Mouse (Mus musculus): ENCODE measurements around the gene Mfsd14a.
"Not testable (repeated sequence)": the region's sequence is repeated elsewhere in the genome, so short reads cannot be mapped to it uniquely, and the experiment has no call there.

Mfsd14a gene

DNA sequence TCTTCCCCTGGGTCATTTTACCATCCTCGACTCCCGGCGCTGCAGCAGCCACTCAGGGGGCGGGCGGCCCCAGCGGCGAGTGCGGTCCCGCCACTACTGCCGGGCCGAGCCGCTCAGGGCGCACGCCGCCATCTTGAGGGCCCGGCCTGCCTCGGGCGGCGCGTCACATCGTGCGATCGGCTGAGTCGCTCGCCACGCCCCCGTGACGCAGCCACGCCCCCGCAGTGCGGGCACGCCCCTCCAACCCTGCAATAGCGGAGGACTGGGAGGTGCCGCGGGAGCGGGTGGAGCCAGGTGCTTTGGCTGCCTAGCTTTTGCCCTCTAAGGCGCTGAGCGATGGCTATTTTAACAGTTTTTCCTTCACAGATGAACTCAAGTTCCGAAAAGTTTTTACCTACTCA, at the start of gene Mfsd14a:
Gene Mfsd14a (minus strand): TSS at position 215 of the 401 bp plus-strand sequence.
- in situ Hi-C loops (cut with MboI) = no loop called here

DNA sequence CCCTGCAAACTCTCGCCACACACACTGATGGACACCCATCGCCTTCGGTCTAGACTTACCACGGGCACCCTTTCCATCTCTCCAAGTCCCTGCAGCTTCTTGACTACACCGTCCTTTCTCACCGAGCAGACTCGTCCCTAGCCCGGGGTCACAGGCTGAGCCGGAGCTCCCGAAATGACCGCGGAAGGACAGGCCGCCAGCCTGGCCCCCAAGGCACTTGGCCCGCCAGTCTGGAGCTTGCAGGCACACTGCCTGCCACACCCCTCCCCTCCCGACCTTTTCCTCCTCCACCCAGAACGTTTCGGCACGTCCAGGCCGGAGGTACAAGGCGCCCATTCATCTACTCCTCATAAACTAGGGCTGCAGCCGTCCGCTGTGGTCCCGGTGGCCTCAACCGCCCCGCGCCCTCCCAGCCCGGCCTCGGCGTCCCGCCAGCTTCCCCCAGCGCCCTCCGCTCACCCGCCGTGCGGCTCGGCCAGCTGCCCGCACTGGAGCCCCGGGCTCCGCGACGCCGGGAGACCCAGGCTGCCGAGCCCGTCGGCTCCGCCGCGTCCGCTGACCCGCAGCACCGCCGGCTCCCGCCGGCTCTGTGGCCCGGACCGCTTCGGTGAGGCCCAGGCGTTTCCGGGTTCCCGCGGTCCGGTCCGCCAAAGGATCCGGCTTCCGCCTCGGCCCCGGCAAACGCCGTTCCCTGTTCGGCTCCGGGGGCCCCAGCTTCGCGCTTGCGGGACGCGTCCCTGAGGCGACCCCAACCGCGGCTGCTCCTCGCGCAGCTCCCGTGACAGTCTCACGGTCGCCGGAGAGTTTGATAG, 49.4 kb upstream of the Mfsd14a start:
- in situ Hi-C loops (cut with MboI) = no loop called here

DNA sequence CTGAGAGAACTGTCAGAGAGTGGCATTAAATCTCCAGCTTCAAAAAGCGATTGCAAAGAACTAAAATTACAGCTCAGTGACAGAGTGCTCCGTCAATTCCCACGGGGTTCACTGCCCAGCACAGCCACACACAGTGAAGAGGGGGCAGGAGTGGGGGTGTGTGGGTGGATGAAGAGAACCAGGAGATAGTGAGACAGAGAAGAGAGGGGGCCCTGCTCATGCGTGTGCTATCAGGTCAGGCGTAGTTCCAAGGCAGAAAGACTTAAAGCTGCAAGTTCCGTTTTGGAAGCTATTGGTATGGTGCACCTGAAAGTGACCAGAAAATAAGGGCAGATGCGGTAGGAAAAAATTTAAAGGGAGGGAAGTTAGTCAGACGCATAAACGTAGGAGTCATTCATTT, 48.5 kb upstream of the Mfsd14a start:
- in situ Hi-C loops (cut with MboI) = no loop called here

DNA sequence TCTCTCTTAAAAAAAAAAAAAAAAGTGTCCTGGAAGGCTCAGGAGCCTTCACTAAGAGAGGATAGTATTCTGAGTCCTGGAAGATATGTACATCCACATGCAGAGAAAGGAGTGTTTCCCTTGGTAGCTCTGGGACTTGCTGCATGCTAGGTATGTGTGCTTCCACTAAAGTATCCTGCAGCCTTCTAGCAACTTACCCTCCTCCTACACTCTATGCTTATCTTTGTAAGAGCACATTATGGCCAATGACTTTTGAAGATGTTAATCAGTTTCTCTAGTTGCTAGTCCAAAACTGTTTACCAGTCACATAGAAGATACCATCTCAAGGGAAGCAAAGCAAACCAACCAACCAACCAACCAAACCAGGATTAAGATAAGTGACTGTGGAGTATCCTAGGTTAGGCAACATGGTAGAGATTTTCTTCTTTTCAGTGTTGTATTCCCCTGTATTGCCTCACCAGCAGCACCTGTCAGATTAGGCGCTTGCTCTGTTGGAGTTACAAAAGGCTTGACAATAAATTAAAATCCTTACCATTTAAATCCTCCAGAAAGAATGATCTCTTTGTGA, 43.2 kb upstream of the Mfsd14a start:
- in situ Hi-C loops (cut with MboI) = no loop called here

DNA sequence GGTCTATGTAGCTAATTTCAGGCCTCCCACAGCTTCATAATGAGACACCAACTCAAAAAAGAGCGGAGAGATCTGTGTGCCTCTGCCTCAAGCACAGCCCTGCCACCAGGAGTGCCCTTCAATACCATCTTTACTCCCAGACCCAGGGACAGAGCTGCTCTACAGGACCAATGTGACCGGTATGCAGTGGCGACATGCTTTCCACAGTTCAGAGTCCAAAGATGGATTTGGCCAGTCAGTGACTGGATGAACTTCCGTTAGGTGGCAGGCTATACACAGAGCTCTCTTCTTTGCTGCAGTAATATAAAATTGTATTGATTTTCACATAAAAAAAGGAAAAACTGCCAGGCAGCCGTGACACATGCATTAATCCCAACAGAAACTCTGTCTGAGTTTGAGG, 41.4 kb upstream of the Mfsd14a start:
- in situ Hi-C loops (cut with MboI) = no loop called here

DNA sequence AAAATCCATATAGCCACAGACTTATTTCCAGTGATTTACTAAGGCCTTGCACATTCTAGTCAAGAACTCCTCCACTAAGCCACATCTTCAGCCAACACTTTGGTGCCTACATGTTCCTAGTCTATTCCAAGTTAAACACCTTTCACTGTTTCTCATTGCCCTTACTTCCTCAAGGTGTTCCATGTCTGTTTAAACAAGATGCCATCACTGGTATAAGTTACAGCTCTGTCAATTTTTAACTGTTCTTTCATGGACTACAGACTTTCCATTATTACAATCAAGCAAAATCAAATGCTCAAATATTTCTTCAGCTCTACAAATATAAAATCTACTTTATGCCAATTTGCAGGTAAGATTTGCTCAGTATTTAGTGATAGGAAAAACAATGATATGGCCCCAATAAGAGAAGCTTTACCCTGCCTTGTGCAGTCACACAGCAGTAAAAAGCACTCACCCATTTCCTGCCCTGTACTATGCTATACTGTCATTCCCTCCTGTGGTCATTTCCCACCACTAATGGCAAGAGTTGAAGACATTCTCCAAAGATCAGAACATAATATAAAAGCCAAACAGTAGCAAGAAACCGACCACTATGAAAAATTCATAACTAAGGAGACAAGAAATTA, 40.3 kb upstream of the Mfsd14a start:
- in situ Hi-C loops (cut with MboI) = no loop called here

DNA sequence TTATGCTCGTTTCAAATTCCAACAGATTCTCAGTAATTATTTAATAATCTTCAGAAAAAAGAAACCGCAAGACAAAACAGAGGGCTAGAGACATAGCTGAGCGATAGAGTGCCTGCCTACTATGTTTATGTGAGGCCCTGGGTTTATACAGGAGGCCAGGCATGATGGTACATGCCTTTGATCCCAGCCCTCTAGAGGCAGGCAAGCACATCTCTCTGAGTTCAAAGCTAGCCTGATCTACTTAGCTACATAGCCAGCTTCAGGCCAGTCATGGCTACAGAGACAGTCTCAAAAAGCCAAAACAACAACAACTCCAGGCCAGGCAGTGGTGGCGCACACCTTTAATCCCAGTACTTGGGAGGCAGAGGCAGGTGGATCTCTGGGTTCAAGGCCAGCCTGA, 39.1 kb upstream of the Mfsd14a start:
- in situ Hi-C loops (cut with MboI) = no loop called here

DNA sequence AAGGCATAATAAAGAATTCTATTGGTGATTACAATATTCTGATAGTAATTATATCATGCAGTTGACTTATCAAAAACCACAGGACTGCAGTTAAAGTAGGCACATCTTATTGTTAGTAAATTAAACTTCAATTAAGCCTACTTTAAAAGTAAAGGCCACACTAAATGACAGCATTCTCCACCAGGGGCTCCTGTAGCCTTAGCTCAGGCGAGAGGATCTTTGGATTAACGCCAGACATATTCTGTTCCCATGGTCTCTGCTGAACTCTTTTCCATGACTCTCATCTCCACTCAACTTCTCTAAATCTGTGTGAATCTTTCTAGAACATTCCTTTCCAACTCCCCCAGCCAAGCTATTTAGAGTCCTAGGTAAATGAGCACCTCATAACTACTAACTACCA, 36.3 kb upstream of the Mfsd14a start:
- in situ Hi-C loops (cut with MboI) = no loop called here

DNA sequence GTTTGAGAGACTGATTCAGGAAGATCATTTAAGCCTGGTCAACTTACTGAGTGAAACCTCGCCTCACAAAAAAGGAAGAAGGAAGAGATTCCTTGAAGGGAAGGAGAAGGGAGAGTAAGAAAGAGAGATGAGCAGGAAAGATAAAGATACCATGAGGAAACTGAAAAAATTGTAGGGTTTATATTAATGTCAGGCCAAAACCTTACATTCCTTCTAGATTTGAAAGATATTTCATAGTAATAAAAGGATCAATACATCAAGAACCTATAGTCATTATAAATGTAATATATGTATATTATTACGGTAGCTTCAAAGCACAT, 33.1 kb upstream of the Mfsd14a start:
- in situ Hi-C loops (cut with MboI) = no loop called here

DNA sequence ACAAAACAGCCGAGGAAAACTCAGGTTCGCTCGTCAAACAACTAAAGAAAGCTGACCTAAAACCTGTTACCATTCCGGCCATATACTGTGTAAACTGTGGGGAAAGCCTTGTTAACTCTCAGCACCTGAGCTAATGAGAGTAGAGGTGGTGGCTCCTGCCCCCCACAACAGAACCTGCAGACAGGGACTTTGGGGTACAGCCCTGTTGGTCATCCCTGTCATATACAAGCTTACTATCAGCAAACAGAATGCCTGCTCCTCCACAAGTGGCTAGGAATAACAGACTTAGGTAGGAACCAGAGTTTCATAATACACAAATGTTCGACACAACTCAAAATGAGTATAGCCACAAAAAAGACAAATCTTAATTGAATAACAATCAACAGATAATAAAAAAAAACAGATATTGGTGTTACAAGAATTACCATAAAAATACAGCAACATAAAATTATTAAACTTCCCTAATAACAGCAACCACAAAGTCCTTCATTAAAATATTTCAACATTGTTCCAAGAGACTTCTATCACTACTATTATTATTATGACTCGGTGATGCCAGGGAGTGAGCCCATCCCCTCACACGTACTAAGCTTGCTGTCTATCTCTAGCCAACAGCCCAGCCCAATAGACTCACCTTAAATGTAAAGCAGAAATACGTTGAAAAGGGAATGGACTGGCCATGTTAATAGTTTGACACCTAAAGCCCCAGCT, 32.6 kb upstream of the Mfsd14a start:
- in situ Hi-C loops (cut with MboI) = no loop called here

DNA sequence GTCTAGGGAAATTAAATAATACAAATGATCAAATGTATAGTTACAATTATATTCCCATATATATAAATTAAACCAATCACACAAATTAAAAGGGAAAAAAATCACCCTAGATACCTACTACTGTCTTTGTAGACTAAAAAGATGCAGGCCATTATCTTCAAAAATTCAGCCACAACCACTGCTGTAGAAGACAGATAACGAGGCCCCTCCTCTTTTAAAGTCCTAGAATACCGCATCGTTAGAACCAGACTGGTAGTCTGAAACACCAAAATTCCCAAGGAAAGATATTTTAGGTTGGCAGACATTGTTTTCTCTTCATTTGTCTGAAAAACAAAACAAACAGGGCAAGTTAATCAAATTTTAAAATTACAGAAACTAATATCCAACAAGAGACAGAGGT, 31.8 kb upstream of the Mfsd14a start:
- in situ Hi-C loops (cut with MboI) = no loop called here

DNA sequence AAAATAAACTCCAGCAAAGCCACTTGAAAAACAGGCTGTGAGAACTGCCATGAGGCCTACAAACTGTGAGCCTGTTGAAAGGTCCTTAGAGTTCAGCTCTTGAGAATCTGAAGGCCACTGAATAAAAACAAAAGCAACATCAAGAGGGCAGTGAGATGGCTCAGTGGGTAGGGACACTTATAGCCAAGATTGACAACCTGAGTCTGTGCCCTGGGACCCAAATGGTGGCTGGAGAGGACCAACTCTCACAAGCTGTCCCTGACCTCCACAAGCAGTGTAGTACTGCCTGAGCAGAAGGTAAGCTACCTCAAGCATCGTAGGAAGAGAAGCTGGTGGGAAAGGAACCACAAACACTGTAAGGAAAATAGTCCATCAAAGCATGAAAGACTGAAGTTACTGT, 18.7 kb upstream of the Mfsd14a start, which contains the start of gene Gm43191:
Gene Gm43191 (minus strand): TSS at position 101 of the 400 bp plus-strand sequence.
- in situ Hi-C loops (cut with MboI) = no loop called here

DNA sequence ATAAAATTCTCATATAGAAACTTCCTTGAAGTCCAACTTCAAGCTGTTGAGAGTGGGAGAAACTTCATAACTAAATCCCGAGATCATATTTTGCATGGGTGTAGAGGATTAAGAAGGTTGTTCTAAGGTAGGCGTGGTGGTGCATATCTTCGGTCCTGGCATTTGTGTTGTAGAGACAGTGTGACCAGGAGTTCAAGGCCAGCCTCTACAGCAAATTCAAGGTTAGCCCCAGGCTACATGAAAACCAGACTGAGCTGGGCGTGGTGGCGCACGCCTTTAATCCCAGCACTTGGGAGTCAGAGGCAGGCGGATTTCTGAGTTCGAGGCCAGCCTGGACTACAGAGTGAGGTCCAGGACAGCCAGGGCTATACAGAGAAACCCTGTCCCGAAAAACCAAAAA, 1.8 kb upstream of the Mfsd14a start:
- in situ Hi-C loops (cut with MboI) = not testable (repeated sequence)

DNA sequence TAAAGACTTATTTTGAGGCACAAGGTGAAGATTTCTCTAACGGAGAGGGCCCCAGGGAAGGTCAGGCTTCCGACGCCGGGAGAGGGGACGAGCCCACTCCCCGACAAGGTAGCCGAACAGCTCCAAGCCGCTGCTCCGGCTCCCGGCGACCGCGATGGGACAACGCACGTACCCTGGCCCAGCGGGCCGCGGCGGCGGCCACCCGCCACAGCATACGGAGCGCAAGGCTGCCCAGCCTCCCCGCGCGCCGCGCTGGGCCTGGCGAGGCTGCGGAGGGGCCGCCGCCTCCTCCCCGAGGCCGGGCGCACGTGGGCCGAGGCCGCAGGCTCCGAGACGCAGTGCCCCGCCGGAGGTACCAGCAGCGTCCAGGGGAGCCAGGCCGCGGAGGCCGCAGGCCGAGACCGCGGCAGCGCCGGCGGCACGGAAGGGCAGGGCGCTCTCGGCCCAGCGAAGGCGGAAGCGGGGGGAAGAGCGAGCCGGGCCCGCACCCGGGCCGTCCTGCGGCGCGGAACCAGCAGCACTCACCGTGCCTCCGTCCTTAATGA, 535 bp downstream of the Mfsd14a start:
- in situ Hi-C loops (cut with MboI) = no loop called here

DNA sequence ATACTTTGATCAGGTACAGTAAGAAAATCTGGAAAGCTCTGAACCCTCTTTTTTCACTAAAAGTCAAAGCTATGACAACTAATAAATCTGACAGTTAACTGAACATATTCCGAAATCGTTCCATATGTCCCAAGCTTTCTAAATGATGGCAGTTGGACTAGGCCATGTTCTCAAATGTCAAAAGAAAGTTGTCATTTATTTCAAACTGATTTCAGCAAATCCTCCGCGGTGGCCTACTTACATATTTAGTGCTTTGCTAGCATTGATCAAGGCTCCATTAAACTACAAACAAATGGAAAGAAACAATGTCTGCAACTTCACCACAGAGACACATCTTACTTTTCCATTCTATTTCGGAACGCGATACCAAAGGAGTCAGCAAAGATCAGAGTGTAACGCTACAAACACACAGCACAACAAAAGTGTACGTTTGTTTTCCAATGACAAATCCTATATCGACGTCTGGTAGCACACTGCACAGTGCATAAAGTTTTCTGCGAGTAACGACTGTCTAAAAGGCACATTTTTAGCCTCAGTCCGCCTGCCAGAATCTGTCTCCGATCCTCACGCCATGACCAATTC, 1.1 kb downstream of the Mfsd14a start:
- in situ Hi-C loops (cut with MboI) = no loop called here

DNA sequence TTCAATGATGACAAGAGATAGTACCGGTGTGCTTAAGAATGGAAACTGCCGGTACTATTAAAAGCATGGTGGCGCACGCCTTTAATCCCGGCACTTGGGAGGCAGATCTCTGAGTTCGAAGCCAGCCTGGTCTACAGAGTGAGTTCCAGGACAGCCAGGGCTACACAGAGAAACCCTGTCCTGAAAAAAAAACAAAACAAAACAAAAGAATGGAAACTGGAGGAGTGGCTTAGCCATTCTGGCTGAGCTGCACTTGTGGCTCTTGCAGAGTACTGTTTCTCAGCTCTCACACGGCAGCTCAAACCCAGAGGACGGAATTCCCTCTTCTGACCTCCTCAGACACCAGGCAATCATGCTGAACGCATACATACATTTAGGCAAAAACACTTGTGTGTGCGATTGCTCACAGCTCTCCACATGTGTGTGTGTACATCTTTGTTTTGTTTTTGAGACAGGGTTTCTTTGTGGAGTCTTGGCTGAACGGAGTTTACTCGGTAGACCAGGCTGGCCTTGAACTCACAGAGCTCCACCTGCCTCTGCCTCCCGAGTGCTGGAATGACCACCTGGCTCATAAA, 2.5 kb downstream of the Mfsd14a start:
- in situ Hi-C loops (cut with MboI) = no loop called here

DNA sequence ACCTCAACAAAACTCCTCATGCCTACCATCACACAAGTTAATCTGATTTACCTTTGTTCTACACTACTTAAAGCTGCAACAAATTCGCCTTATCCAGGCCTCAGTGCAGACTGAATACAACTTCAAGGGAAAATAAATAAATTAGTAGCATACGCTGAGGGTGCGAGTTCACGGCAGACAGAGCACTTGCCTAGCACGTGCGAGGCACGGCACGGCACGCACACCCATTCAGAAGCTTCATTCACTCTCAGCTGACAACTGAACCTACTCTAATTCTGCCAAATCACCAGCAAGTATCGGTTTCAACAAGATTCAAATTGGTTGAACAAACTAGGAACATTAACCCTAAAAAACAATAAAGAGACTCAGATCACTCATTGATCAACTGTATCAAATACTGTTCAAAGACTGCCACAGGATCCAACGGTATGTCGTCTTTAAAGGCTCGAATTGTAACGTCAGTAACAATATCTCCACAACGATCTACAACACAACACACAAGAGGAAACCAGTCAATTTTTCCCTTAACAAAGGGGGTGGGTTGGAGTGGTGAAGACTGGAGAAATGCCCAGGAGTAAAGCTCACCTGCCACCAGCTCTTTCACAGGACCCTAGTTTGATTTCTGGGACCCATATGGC, 3.4 kb downstream of the Mfsd14a start:
- in situ Hi-C loops (cut with MboI) = no loop called here

DNA sequence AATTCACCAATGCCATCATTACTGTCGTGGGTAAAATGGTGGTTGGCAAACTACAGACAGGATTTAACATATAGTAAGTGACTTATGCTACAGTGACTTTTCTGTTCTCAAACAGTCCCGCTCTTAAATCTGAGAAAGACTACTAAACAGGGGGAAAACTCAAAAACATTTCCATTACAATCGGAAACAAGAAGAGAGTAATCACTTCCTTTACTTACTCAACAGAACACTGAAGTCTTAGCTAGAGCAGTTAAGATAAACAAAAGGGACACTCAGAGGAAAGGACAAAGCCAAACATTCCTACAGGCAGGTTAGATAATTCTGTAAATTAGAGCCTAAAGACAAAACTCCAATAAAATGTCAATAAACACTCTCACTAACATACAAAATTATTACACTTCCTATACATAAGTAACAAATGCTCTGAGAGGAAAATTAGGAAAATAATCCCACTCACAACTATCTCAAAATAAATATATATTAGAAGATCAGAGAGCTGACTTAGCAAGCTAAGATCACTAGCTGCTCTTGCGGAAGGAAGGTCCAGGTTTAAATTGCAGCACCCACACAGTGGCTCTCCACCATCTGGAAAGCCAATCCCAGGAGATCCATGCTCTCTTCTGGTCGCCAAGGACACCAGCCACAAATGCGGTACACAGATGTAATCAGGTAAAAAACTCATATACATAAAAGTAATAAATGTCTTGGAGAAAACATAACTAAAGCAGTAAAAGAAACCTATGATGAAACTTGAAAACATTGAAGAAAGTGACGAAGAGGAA, 6.1 kb downstream of the Mfsd14a start:
- in situ Hi-C loops (cut with MboI) = no loop called here

DNA sequence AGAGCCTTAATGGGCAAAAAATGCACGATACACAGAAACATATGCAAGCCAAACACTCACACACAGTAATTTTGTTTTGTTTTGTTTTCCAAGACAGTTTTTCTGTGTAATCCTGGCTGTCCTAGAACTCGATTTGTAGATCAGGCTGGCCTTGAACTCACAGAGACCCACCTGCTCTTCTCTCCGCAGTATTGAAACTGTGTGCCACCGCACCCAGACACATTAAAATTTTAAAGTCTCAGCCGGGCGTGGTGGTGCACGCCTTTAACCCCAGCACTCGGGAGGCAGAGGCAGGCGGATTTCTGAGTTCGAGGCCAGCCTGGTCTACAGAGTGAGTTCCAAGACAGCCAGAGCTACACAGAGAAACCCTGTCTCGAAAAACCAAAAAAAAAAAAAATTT, 8.4 kb downstream of the Mfsd14a start:
- in situ Hi-C loops (cut with MboI) = not testable (repeated sequence)

DNA sequence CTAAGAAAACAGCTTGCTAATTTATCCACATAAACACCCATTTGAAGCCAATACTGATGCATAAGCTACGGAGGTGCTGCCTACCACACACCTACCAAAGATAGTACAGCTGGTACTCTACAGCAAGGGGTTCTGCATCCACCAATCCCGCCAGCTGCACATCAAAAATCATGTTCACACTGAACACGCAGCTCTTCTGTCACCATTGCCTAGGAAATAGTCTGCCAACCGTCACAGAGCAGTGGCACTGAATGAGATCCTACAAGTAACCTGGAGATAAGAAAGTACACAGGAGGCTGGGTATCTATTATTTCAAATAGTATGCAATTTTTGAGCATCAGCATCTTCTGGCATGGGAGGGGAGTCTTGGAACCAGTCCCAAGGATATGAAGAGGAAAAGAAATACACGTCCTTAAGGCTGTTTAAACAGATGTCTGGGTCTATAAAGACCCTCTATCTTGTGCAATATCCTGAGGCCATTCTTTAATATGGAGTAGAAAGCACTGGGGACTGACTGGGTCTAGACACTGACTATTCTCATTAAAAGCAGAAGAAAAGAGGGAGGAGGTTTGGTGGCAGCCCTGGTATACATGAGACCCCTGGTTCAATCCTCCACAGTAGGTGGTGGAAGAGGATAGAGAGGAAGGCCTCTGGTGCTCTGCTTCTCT, 9.1 kb downstream of the Mfsd14a start:
- in situ Hi-C loops (cut with MboI) = no loop called here

Measured in mature B cell (primary cell).